Mouse (Mus musculus) layer of hippocampus, adult 18-20 months (tissue): ENCODE measurements at regions not wholly inside any gene's neighbourhood (a gene's known extent, or its start where the extent isn't known, plus 50 kb on each side); places are given as distances from the start of the nearest gene placed in this dataset.

Experiments used
- DNase-seq, 2 experiments: peaks; one replicate each; pipeline ENCODE4 v3.0.0; 2022; ENCODE audit warnings: low spot score in 2 of 2

DNA sequence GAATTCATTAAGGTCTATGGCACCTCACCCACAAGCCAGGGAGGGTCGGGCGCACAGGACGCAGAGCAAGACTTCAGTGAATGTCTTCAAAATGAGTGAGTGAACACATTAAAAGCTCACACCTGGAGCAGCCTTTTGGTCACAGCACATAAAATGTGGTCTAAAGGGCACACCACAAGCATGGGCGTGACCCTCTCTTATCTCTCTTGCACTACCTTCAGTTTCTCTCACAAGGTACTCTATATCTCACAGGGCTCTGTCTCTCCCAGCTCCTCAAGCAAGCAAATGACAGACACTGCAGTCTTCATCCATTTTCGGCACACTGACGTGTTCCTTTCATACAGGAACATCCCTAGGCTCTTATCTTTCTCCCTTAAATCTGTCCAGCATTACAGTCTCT is 444.0 kb downstream of the Slc16a7 start:
- DNase-seq = no peak

DNA sequence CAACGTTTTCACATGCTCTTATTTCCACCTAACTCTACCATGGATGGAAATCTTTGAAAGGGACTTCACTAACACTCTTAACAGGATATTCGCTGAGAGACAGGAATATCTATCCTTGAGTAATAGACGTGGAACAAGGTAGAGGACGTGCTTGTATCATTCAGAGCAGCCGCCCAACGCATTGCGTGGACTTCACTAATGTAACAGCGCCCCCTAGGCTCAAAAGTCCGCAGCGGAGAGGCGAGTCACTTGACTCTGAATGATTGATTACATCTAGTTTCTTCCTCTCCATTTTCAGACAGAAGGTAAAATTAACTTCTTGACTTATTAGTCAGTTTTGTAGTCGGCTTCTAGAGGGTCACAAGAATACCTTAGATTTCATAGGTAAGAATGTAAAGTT is 447.1 kb downstream of the Slc16a7 start:
- no peak for DNase-seq

DNA sequence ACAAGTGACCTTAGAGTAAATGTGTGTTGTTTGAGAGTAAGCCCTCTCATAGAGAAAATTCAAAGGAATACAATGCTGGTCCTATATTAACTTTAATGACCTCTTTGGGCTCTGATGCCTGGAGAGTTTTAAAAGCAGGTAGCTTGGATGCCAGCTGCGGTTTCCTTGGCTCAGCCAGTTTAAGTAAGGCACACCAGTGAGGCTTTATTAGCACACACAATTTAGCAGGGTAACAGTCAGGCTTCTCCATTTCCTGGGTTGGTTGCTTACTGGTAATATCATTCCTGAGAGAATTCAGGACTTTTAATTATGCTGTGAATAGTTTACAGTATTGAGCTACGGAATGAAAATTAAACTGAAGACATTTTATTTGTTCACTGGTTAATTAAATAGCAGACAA is 462.0 kb downstream of the Slc16a7 start:
- no peak for DNase-seq

DNA sequence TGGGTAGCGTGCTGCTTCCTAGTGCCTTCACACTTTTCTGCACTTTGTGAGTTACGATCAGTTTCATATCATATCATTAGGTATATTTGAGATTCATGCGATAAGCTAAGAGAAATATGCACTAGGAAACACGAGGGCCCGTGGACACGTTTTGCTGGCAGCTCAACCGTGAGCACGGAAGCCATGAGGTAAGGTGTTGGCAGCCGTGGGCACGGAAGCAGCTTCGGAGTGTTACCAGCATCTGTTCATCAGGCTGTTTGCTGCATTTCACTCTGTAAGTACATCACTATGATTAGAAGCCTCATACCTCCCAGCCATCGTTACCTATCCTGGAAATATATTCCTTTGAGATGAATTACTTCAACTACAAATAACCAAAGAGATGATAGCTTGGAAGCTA is 489.2 kb downstream of the Slc16a7 start:
- DNase-seq = no peak

DNA sequence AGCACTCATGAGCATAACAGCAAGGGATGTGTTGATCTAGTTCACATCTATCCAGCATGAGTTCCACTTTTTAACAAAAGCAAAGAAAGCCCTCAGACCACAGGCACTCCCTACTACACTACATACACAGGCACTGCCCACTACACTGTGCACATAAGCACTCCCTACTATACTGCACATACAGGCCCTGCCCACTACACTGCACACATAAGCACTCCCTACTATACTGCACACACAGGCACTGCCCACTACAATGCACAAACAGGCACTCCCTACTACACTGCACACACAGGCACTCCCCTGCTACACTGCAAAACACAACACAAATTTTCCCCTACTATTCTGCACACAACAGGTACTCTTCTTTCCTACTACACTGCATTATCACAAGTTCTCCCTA is 510.7 kb downstream of the Slc16a7 start:
- no peak for DNase-seq

DNA sequence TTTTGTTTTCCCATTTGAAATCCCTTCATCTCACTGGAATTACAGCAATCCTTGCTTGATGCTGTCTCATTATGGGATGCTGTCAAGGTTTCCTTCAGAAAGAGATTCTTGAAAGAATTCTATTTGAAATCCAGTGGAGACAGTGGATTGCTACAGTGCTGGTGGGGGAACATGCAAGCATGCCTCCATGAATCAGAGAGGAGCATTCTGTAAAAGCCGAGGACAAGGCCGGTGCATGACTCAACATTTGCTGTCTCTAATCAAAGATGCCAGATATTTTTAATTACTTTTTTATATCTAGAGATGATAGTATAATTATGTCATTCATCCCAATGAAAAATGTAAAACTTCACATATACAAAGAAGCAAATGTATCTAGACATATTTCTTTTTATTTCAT is 511.6 kb downstream of the Slc16a7 start:
- peak in 1 of 2 experiments; percentile 7 for DNase-seq

GRCm38 (mm10) chr10:124872211-124872610 is 517.1 kb downstream of the Slc16a7 start:
- DNase-seq = no peak

GRCm38 (mm10) chr10:124842546-124843113 is 546.6 kb downstream of the Slc16a7 start:
- DNase-seq = no peak

DNA sequence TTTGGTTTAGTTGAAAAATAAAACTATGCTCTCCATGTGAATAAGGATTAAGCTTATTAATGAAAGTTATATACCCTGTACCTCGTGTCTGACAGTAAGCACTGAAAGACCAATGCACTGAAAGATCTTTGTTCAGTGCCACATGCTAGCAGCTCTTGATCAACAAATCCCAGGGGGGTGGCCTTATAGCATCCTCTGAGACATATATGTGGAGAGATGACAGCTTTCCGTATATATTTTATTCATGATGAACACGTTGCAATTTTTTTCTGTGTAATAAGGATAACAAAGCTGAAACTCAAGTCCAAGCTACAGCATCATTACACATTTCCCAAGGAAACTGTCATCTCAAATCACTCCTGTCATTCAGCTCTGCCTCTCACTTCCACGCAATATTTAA is 555.3 kb downstream of the Slc16a7 start:
- no peak for DNase-seq

GRCm38 (mm10) chr10:124803997-124804614 is 585.2 kb downstream of the Slc16a7 start:
- DNase-seq = no peak
